Mouse (Mus musculus): ENCODE measurements around the gene Slc7a15.

- TF ChIP-seq POLR2A (IDR thresholded peaks at IDR 0.05; ENCODE audit: insufficient read depth, low read length) (no peak), EP300 (IDR thresholded peaks at IDR 0.05; ENCODE audit: insufficient read depth, low read depth, low read length) (no peak)
Measured at GRCm38 (mm10) chr12:8487281-8487680, 111.6 kb downstream of the Slc7a15 start.
